Mouse (Mus musculus) MEL-GATA-1-ER (cell line): Measurements from ENCODE around the gene Mfn2.

Experiments used
- DNase-seq: peaks from one replicate; pipeline ENCODE4 v3.0.0-alpha.2; 2012; ENCODE audit warnings: low read depth; ENCODE audit errors: extremely low read depth

Mfn2 gene

DNA sequence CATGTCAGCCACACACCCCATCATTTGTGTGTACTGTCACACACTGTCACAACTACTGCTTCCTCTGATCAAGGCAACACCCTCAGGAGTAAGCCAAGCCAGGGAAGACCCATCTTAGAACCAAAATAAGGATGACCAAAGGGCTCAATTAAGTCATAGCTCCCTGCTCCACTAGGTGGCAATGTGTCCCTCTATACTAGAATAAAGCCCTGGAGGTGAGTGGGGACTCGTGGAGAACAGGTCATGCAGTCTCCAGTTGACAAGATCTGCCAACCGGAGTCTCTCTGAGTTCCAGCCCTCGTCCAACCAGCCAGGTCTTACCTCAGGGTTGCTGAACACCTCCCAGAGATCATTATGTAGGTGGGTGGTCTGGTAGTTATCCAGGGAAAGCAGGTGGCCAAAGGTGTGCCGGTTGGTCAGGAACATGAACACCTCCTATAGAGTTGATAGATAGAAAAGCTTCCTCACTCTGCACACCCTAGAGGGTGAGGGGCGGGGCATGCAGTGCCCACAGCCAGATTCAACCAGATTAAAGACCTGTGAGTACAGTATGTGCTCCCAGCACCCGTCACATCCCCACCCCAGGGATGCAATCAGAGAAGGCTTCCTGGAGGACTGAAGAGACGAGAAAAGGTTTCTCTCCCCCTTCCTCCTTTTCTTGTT, 14.1 kb upstream of the Mfn2 start:
- no peak for DNase-seq

DNA sequence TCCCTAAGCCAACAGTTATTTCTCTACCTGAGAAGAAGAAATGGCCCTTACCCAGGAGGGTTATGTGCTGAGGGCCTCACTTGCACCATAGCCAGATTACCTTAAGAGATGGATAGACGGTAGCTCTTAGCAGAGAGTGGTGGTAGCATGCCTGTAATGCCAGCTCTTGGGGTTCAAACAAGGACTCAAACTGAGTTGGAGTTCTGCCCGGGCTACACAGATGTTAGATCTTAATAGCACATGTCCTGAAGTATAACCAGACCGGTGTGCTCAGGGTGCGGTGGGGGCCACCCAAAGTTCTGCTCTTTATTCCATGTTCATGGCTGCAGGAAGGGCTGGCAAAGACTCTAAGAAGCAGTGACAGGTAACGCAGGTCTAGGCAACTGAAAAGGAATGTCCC, 5.0 kb upstream of the Mfn2 start:
- no peak for DNase-seq

DNA sequence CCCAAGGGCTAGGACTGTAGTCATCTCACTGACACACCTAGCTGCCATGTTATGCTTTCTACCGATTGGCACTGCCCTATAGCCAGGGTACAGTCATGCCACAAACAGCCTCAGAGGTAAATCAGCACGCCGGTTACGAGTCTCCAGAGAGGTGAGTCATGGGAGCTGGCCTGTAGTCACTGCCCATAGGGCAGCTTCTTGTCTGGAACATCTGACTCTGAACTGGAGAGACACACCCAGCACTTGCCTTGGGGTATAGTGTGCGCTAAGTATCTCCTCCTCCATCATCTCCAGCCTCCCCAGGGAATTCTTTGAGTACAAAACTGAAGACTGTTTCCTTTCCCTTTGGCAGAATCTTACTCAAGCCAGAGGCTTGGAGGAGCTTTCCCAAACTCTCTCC, 1.7 kb upstream of the Mfn2 start:
- DNase-seq = no peak

DNA sequence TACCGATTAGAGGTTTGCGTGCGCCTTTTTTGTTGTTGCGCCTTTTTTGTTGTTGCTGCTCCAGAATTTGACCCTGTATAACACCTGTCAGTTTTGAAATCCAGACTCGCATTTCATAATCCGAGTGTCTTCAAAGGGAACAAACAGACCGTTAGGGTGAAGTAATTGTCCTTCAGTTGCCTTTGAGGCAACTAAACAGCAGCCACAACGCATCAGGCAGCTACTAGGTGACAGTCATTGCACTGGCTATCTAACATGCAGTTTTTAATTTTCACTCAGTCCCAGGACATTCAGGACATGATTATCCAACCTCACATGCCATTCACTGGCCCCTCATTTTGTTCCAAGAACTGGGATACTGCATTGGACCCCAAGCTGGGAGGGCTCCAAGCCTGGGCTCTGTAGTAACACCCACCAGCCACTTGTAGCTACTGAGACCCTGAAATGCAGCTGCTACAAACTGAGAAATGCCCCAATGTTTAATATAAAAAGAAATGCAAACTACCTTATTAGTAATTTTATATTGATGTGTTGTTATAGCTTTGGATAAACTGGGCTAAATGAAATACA, 671 bp upstream of the Mfn2 start:
- no peak for DNase-seq

DNA sequence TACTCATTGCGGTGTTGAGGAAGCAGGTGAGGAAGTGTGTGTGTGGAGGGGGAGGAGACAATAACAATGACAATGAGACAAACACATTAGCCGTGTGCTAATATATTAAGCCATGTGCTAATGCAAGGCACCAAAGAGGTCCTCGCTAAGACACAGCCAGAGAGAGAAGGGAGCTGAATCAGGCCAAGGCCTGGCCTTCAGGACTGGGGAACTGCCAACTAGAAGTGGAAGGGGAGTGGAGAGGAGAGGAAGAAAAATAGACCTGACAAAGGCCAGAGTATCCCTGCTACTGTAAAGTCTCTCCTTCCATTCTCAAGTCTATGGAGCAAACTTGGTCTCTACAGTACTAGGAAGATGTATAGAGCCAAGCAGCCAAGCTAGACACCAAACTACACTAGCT, 903 bp downstream of the Mfn2 start:
- no peak for DNase-seq

DNA sequence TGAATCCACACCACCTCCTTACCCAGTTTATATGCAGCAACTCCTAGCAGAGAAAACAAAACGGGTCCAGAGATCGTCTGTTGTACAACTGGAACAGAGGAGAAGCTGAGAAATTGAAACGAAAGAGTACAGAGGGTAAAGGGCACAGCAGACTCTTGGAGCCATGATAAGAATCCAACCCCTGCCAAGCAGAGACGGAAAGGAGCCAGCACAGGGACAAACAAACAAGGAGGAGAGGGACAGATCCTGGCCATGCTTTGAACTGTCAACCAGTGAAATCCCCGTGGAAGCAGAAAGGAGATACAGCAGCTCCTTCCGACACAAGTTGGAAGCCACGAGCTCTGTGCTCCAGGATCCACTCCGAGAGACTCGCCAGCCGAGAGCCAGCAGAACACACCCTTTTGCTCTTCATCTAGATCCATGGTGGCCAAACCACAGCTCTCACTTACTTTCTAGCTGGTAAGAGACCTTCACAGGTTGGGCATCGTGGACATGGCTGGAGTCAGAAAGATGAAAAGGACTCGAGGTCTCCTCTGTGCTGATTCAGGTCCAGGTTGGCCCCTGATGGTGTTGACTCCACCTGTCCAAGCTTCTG, 1.5 kb downstream of the Mfn2 start:
- no peak for DNase-seq

DNA sequence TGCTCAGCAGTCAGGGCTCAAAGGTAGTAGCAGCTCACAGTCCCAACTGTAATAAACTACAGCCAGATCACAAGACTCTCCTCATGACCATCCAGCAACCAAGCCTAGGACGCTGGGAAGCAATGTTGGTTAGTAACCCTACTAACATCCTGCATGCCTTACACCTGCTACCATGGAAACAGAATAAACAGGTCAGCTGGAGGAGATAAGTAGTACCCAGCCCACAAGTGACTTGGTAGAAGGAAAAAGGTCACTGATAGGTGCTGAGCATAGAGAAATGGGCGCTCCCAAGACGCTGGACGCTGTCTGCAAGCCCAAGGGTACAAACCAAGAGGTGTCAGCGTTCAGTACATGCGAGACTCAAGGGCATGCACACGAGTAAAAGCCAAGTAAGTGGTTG, 4.1 kb downstream of the Mfn2 start:
- DNase-seq = no peak

DNA sequence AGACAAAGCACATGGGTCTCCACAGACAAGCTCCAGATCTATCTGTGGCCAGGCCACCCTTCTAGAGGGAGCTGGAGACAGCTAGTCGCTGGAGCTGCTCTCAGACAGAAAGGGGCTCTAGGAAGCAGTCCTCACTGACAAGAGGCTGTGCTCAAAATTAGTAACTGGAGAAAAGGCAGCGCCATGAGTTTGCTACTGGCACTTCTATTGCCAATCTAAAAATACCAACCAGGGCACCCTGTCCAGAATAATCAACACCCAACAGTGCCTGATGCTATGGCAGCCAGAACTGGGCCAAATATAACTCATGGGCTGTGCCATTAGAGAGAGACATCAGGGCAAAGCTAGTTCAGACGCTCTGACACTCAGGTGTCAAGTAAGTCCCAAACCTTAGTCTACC, 7.2 kb downstream of the Mfn2 start:
- no peak for DNase-seq

DNA sequence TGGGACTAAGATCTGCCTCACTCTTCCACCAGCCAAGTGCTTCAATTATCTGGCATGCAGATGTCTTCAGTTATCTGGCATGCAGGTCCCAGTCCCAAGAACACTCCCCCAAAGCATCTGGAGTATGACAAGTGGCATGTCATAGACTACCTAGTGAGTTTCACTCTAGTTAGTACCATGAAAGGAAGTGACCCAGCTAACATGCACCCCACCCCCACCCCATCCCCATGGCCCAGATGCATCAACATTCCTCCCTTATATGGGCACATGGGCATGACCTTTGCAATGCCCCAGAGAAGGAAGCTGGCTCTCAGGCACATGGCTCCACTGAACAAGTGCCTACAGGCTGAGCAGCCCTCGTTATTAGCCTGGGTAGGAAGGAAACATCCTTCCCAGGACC, 8.1 kb downstream of the Mfn2 start:
- no peak for DNase-seq

DNA sequence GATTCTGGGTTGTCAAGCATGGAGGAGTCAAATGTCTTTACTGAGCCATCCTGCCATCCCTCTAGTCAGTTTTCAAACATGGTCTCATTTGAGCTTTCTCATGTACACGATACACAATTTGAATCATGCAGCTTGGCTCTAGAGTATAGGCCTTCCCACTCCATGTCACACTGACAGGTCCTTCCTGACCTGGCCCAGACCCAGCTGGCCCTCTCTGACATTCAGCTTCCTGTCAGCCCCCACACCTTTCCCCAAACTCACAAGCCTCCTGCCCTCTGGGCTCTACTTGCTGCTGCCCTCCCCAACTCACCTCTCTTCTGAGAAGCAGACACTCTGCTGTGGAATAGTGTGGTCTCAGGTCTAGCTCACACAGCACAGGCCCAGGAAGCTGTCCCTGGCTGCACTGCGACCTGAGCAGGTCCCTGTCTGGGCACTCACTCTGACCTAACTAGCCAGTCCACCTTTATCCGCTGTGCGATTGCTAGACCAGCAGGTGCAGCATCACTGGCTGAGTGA, 8.6 kb downstream of the Mfn2 start:
- no peak for DNase-seq

DNA sequence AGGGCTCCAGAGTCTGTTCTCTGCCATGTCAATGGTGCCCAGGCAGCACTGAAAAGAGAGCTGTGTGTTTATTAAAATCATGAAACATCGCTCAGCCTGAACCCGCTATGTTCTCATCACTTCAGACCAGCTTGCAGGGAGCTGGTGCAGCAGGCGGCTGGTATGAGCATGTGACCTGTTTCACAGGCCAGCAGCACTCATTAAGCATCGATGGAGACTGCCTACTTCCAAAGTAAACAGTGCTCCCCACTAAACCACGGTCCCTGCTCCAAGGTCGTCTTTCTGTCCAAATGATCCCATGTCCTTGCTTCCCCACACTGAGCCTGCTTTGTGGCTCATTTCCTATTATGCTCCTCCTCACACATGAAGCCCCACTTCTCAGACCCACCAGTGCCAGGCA, 14.2 kb downstream of the Mfn2 start:
- DNase-seq = no peak

DNA sequence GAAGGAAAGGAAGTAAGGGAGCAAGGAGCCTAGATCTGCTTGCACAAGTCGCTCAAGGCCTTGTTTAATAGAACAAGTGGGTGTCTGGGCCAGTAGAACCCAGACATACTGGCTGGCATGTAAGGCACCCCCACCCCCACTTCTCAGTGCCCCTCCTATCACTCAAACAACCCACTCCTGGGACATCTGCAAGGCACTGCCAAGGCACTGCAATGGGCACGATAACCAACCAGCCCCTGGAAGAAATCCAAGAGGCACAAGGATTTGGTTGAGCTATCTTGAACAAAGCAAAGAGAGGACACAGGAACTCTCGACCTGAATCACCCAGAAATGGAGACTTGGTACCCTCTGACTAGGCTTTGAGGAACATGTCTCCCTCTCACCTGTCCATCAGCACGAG, 16.3 kb downstream of the Mfn2 start:
- no peak for DNase-seq

DNA sequence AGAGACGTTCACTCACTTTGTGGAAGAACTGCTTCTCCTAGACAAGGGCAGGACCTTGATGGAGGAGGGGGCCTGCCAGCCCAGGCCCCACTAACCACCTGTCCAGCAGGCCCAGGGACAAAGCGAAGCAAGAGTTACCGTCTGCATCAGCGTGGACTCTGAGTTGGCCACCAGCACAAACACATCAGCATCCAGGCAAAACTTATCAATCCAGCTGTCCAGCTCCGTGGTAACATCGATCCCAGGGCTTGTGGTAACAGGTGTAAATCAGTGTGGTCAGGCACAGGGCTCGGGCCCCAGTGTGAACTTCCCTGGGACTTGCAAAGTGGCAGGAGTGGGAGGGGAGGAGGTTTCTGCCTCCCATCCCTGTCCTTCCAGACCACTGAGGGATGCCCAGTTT, 17.2 kb downstream of the Mfn2 start:
- no peak for DNase-seq

DNA sequence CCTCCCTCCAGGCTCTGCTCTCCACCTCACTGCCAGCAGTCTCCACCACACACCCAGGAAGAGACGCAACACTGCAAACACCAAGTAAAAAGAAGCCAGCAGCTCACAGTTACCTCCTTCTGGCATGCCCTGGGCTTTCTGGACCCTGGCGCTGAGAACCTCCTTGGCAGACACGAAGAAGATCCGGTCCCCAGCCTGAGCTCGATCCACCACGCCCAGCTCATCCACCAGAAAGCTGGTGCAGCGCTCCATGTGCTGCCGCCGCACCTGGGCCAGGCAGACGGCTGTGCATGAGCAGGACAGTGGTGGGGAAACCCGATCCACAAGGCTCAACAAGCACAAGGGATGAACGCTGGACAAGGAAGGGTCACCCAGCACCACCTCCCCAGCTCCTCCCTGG, 18.3 kb downstream of the Mfn2 start:
- no peak for DNase-seq

DNA sequence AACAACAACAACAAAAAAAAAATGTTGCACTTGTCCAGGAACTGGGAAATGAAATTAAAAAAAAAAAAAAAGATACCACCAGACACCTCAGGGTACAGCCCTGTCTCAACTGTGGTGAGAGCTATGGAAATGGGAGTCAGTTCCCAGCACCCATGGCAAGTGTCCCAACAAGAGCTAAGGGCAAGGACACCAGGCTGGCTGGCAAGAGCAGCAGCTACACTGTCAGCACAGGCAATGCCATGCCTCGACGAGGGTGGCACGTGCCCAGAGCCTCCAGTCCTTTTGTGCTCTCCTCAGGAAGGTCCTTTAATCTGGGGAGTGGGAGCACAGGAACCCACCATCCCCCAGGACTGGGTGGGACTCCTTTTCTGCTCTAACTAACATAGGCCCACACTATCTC, 20.4 kb downstream of the Mfn2 start:
- no peak for DNase-seq

DNA sequence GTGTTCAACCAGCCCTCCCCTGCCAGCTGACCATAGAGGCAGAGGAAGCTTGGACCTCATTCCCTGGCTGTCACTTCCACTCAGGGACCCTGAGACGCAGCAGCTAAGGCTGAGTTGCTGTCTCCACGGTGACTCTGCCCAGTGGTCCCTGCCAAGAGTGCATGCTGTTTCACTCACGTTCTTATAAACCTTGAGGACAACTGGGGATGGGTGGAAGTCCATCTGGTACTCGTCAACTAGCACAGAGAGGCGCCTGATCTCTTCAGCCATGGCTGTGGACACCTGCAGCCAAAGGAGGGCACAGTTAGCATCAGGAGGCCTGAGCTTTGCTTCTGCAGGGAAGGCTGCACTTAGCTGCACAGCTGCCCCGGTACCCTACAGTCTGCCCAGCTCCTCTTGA, 21.5 kb downstream of the Mfn2 start:
- DNase-seq = no peak

DNA sequence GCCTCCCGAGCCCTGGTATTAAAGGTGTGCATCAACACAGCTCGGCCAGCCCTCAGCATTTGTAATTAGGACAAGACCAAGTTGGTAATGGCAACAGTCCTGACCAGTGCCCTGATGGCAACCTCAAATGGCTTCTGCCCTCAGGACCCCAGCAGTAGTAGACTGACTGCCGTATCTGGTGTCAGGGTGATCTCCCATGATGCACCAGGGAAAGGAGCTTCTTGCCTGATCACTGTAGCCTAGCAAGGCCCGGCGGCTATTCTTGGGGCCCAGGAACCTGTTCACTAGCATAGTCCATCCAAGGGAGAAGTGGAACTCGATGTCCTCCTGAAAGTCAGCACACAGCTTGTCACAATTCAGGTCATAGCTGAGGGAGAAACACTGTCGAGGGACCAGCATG, 22.7 kb downstream of the Mfn2 start:
- no peak for DNase-seq

DNA sequence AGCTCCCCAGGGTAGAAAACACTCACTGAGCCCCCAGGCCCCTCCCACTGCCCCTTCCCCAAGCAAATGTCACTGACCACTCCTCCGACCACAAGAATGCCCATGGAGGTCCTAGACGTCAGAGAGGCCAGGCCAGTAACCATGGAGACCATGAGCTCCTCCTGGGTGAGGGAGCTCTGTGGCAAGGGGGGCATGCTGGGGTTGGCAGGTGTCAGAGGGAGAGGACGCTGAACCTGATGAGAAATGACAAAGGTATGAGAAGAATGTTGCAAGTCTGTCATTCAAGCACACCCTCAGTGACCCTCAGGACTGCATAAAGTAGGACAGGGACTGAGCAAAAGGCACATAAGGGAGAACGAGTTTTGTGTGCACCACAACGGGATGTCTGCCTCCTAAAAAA, 24.6 kb downstream of the Mfn2 start:
- no peak for DNase-seq

DNA sequence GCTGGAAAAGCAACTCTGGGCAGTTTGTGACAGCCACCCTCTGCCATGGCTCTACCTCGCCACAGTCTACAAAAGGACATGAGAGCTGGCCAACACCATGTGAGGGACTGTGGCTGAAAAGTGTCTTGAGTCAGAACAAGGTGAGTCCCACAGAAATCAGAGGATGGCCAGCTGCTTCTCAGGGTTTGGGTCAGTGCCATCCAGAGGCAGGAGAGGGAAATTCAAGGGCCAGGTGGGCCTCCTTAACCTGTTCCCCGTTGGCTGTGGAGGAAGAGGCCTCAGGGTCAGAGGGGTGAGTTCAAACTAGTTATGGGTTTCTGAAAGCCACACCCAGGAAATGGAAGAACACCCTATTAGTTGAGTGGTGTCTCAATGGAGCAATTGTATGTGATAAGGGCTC, 25.0 kb downstream of the Mfn2 start:
- no peak for DNase-seq

DNA sequence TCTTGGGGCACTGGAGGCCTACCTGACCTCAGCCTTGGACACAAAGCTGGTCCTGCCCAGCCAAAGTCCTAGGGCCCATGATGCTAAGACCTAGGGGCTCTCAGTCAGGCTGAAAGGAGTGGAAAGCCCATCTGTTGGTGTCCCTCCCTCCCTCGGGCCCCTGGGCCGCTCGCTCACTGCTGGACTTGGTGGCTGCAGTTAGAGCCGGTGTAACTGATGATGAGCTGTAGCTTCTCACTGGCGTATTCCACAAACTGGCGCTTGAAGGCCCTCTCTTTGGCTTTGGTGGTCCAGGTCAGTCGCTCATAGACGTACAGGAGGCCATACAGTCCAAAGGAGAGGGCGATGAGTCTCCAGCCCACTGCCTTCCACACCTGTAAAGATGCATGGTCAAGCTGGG, 26.0 kb downstream of the Mfn2 start:
- no peak for DNase-seq

DNA sequence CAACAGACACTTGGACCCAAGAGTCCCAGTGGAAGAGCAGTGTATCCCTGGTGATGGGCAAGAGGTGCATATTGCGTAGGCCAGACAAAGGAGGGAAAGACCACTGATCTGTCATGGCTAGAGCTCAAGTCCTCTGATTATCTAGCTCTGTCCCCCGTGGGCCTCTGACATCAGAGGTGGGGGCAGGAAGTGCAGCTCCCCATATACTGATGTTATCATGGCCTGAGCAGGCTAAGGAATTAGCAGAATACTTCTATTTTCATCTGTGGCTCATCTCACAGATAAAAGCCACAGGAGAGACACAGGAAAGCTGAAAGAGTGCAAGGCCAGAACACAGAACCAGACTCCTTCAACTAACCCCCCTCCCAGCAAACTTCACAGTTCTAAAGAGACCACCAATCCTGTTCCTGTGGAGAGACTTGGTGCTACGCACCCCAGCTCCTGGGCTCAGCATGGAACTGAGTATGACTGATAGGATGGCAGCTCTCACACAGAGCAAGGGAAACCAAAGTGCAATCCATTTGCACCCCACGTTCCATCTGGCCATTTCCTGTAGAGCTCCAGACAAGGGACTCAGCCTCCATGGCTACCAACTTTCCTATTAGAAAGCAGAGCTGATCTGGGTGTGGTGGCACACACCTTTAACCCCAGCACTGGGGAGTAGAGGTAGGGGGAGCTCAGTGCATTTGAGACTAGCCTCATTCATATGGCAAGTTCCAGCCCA, 28.5 kb downstream of the Mfn2 start:
- no peak for DNase-seq

DNA sequence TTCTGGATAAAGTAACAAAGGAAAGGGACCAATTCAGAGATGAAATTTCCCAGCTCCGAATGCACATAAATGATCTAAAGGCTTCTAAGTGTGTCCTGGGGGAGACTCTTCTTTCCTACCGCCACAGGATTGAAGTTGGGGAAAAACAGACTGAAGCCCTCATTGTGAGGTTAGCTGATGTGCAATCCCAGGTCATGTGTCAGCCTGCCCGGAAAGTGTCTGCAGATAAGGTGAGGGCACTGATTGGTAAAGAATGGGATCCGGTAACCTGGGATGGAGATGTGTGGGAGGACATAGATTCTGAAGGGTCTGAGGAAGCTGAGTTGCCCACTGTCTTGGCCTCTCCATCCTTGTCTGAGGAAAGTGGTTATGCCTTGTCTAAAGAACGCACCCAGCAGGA, 35.3 kb downstream of the Mfn2 start:
- DNase-seq = no peak
